Mouse (Mus musculus): Measurements from ENCODE around the gene Tmem191c.

Gene Tmem191c

DNA sequence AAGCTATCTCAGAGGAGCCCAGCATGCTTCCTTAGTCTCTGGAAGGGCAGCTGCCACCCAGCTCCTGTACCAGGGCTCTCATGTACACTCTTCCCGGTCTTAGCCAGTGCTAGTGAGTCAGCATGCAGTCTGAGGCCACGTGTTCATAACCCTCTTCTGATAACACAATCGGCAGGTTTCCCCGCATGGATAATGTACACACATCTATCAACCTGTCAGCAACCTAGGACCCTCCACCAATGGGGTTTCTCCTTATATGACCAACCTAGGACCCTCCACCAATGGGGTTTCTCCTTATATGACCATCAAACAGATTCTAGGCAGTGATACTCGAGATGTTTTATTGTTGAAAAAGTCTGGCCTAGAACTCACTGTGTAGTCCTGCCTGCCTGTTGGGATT, 7.9 kb upstream of the Tmem191c start:
- DNase-seq = no peak

DNA sequence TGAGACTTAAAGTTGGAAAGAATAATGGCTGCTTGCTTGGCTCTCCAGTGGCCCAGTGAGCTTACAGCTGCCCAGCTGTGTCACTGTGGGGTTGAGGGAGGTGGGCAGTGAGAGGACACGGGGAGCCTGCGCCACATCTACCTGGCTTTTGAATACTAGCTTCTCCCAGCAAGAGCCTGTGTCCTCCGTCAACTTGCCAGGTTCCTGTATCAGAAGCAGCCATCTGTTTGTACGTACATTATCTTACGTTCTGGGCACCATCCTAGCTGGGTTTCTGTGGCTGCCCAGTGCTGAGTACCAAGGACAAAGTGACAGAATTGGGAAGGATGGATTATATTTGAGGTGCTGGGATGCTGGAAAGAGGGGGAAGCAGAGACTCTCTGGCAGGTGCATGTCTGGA, 6.0 kb upstream of the Tmem191c start:
- no peak for DNase-seq

DNA sequence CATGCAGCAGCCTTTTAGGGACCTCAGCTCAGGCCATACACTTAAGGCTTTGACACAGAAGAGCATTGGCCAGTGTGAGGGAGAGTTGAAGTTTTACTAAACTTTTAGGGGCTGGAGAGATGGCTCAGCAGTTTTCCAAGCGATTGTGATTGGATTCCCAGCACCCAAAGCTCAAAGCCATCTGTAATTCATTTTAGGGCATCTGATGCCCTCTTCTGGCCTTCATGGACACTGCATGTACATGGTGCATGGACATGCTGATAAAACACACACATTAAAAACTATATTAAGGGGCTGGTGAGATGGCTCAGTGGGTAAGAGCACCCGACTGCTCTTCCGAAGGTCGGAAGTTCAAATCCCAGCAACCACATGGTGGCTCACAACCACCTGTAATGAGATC, 4.8 kb upstream of the Tmem191c start:
- peak; percentile 71 for DNase-seq

DNA sequence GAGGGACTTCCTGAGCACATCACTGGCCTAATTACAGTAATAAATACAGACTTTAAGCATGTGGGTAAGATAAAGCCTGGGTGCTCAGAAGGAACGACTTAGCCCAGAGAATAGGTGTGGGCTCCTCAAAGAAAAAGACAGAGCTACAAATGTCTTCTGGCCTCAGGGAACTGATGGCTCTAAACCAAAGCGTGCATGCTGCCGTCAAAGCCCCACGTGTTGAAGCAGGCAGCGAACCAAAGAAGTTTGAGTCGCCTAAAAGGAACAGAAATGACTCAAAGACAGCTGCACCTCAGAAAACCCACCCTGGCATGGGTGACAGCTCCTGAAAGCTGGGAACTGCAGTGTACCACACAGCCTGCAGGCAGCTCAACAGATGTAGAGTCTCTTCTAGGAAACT, 4.0 kb upstream of the Tmem191c start:
- no peak for DNase-seq

DNA sequence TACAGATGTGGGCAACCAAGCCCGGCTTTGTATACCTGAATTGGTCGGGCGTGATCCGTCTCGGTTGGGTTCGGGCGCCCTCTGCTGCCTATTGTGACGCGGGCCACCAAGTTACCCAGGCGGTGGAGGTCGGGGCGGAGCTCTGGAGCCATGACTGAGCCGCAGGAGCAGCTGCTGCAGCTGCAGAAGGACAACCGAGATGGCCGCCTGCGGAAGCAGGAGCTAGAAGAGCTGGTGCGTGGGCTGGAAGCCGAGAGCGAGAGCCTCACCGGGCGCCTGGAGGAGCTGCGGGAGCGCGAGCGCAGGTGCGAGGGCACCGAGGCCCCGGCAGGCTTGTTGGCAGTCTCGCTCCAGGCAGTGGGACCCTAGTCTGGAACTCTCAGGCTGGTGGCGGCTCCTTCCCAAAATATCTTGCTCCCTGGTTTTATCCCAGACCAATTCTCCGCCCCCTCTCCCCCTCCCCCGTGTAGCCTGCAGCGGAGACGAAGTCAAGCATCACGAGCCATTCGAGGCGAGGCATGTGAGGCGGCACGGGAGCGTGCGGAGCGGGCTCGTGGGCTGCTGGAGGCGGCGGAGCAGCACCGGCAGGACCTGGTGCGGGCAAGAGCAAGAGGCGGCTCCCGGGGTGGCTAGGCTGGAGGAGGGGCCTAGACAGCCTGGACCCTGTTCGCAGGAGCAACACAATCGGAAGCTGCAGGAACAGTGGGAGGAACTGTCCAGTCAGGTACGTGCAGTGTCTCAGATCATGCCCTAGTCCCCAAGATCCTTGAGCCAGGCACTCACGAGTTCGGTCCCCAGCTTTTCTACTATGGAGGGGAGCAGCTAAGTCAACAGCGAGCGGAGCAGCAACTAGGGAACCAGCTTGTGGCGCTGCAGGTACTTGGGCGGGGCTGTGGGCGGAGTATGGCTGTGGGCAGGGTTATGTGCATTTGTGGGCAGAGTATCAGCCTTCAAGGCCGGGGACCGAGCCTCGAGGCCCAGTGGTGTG, 581 bp downstream of the Tmem191c start:
- peak; percentile 97 for DNase-seq

DNA sequence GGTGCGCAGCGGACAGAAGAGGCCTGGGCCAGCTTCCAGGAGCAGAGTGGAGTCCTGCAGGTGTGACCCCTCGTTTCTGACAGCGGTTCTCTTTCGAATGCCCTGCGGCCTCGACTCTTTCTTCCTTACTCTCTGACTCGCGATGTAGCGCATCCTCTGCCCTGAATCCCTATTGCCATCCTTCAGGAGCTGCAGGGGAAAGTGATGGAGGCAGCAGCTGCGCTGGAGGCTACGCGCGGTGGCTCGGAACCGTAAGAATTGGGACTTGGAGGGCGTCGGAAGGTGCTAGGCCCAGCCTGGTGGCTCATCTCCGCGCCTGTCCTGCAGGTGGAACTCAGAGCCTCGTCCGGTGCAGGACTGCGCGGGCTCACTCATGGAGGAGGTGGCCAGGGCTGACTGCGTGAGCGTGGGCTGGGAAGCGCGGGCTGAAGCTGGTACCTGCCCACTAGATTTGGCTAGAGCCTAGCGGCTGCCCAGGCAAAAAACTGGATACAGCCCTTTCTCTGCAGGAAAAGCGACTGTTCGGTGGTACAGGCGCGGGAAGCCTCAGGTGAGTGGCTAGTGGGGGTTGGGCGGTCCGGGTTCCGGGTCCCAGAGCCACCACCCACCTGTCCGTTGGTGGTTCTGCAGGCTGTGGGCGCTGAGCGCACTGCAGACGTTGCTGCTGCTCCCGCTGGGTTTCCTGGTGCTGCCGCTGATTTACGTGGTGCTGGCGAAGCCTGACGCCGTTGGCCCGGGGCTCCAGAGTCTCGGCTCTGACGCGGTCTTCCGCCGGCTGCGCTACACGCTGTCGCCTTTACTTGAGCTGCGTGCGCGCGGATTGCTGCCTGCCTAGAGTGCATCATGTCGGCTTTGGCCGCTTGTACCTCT, 1.7 kb downstream of the Tmem191c start:
- peak; percentile 66 for DNase-seq

DNA sequence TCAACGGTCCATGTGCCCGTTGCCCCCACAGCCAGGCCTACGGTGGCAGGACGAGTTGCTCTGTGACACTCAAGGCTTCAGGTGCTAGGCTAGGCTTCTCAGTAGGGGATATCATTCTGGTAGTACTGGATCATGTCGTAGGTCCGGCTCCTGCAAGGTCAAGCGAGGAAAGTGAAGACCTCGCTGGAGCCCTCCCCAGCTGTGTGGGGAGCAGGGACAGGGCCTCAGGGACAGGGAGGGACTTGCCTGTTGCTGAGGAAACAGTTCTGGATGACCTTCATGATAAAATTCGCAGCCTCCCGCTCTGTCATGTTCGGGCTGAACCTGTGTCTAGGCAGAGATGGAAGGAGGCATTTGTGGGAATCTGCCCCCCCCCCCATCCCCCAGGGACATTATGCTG, 4.6 kb downstream of the Tmem191c start:
- DNase-seq = no peak

DNA sequence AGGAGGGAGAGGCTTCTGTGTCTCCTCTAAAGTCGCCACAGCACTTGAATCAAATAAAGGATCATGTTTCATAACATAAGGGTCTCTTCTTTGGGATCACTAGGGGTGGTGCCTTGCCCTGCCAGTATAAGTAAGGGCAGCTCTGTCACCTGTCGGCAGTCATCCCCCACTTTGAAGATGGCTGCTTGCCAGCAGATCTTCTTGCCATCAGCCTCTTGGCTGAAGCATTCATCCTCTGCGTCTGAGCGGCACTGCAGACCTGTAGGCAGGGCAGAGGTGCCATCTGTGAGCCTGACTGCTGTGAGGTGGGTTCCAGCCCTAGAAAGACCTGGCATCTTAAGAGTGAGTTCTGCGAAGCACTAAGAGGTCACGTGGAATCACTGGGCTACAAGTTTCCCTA, 7.3 kb downstream of the Tmem191c start:
- DNase-seq = no peak

DNA sequence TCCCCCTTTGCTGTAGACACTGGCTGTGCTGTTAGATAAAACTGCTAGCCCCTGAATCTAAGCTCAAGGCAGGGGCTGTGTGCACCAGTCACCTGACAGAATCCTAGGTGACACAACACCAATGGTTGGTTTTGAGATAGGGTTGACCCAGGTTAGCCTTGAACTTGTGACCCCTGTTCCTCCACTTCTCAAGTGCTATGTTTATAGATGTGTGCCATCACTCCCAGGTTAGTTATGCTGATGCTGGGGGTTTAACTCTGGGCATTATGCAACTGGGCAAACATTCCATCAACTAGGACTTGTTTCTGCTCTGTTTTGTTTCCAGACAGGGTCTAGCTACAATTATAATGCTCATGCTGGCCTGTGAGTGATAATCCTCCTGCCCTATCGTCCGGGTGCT, 11.2 kb downstream of the Tmem191c start:
- DNase-seq = no peak

DNA sequence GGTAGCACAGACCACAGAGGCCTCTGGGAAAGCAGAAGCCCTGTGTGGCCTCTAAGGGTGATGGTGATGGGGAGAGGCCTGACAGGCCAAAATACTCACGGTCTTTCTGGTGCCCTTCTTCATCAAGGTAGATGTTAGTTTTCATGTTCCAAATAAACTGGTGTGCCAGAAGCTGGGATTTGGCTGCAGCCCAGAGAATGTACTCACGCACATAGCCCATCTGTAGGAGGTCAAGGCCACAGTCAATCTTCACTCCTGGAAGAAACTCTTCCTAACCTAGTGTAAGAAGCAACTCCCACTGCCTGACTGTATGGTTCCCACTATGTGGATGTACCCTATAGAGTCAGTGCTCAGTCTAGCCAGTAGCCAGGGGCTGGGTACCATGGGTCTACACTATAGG, 15.1 kb downstream of the Tmem191c start:
- DNase-seq = no peak

DNA sequence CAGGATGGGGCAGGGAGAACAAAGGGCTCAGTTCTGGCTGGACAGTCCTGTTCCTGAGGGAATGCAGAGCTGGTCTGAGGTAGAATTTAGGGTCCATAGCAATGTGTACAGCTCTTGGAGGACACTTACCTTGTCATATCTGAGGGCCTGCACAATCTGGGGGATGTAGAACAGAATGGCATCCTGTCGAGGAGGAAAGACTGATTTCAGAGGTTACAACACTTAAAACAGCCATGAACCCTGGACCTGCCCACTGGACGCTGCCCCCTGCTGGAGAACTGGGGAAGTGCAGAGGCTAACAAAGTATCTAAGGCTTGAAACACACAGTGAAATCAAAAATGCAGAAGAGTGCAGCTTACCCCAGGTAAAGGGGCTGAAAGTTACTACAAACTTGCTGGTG, 16.9 kb downstream of the Tmem191c start:
- peak; percentile 89 for DNase-seq

DNA sequence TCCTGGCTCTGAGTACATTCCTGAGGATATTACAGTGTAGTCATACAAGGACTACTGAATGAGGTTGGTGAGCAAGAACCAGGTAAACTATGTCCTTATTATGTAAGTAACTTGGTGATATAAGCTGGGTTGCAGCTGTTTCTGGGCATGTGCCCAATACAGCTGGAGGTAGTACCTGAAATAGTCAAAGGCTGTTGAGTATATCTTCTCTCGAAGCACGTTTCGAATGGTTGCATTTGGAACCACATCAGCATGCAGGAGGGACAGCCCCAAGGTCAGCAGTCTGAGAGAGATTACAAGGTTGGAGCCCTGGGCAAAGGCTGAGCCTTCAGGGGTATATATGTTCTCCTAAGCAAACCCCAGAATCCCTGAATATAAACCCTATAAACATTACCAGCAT, 24.9 kb downstream of the Tmem191c start:
- DNase-seq = no peak

DNA sequence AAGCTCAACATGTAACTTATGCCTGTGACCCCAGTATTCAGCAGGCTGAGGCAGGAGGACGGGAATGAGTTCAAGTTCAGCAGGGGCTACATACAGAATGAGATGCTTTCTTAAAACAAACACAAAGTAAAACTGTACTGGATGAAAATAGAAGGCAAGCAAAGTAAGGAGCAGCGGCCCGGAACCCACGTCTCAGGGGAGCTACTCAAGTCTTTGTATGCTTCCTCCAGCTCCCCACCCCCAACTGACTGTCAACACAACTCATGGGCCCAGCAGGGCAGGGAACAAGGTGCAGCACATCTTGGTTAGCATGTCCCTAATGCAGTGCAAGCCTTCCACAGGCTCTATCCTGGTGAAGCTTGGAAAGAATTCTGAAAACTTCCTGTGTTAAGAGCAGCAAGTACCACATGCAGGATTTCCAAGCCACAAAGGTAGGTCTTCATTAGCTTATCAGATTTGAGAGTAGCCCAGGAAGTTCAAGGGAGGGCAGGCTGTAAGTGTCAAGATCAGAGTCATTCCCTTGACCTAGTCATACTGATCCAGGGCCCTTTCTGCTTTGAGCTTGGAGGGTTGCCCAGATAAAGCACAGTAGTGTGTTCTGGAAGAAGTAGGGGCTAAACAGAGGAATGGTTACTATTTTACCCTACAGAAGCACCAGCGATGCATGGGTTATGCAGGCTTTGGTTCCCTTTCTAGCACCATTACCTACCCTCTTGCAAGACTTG, 27.8 kb downstream of the Tmem191c start:
- DNase-seq = no peak

DNA sequence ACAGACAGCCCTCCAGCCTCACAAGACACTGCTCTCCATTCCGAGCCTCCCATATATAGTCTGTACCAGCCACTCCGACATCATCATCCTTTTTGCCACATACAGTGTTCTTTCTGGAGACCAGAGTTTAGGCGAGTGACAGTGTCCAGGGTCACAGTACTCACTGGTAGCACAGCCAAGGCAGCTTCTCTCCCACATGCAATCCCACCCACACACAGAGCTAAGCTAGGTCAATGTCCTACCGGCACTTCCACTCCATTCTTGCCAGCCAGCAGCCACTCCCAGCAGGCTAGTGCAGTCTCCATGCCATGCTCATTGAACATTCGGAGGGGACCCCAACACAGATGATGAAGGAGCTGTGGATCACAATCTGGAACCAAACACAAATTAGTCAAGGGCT, 31.6 kb downstream of the Tmem191c start:
- DNase-seq = no peak

DNA sequence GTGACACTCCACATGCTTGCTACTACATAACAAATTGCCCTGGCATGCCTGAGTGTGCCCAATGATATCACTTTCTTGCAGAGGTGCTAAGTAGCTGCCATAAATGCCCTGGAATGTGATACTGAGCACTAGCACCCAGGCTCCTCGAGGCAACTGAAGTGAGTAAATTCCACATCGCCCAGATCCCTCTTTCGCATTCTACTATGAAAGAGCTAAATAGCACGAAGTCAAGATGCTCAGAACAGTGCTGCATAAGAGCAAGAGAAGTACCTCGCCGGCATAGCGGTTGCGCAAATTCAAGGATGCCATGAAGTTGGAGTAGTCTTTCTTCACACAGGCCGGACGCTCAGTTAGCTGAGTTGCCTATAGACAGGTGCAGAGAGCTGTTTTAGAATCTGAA, 33.2 kb downstream of the Tmem191c start:
- DNase-seq = no peak

DNA sequence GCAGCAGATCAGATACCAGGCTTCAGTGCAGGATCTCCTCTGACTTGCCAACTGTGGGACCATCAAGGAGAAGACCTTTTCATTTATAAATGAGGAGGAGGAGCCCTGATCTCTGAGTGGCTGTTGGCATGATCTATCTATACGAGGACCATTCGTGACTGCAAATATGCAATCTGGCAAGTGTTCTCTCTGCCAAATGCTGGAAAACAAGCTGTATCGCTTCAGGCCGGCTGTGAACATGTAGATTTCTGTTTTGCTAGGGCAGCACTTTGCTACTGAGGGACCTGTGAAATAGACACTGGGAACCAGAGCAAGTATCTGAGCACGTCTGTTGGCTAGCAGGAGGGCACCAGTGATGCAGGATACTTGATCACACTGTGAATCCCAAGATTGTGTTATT, 36.7 kb downstream of the Tmem191c start:
- no peak for DNase-seq

DNA sequence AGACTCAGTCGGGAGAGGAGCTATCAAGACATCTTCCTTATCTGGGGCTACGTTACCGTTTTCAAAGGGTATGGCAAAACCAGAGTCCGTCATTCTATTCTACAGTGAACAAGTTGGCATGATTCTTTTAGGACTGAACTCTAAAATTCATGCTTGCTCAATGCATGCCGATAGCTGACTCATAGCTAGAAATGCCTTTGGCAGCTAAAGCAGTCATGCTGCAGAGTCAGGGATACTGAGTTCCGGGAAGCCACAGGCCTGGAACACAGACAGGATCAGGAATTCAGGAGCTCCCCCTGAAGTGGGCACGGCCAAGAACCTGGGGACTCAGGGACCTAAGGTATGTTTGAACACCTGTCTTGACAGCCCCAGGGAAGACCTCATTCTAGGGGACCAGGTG, 40.7 kb downstream of the Tmem191c start:
- DNase-seq = no peak

DNA sequence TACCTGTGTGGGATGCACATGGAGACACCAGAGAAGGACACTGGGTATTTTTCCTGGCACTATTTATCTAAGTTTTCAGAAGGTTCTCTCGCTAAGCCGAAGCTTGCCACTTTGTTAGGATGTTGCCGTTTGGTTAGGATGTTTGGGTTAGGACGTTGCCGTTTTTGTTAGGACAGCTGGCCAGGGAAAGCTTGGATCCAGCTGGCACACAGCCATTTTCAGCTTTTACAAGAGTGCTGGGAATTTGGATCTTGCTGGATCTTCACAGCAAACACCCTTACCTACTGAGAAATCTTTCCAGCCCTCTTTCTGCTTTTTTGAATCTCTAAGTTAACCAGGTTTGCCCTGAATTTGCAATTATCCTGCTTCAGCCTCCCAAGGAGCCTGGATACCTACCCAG, 45.6 kb downstream of the Tmem191c start:
- peak; percentile 51 for DNase-seq

DNA sequence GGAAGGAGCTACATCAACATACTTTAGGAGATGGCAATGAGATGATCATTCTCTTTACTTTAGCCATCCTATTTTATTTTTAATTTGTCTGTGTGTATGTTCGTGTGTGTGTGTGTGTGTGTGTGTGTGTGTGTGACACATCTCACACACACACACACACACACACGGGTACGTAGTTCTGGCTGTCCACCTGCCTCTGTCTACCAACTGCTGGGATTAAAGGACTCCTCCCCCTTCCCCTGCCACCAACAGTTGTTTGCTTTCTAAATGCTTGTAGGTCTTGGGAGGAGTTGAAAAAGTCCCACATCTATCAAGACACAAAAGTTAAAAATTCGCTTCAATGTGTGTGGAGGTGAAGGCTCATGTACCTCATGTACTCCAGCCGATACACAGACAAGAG, 48.9 kb downstream of the Tmem191c start:
- no peak for DNase-seq

DNA sequence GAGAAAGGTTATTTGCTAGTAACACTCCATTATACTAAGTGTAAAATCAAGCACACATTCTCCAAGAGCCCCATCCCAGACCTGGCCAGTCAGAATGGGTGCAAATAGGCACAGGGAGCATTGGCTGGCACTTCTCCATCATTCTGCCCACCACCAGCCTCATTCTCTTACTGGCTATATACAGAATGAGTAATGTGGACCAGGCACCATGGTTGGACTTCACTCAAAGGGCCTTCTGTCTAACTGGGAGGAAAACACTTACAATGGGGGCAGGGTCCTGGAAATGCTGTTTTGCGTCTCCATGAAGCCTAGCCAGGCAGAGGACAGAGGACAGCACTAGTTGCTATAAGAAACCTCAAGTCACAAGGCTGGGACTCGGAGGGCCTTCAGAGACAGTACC, 50.2 kb downstream of the Tmem191c start:
- DNase-seq = no peak

DNA sequence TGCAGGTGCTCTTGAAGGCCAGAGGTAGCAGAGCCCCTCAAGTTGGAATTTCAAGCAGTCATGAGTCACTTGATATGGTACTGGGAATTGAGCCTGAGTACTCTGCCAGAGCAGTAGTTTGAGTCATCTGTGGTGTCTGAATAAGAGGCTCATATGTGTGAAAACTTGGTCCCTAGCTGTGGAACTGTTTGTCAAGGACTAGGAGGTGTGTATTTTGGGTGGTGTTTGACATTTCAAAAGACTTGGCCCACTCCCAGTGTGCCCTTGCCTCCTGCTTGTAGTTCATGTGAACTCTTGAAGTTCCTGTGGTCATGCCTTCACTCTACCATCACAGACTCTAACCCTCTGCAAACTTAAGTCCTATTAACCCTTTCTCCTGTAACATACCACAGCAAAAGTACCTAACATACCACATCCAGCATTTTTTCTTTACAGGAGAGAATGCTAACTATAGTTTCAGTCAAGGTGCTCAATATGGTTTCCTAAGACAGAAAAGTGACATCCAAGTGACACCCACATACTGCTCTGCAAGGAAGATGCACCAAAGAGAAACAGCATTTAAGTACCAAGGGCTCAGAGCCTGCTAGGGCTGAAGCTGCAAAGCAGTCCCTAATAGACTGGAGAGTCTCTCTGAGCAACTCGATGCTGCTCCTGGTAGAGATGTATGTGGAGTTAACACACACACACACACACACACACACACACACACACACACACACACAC, 54.1 kb downstream of the Tmem191c start:
- no peak for DNase-seq

DNA sequence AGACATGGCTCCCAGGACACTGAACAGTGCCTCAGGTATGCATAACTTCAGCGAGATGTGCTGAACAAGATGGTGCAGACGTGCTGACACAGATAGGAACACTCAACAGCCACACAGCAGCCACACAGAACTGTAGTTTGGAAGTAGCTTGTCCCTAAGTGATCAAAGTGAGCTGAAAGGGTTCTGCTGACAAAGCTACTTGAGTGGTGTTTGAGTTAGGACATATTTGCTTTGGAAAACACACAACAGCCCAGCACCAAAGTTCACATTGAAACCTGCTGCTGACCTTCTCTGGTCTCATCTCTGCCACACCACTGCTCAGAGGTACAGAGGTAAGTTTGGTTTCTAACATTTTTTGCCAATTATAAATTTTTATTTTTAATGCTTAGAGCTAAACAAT, 55.2 kb downstream of the Tmem191c start, which contains the start of gene Serpind1:
TSS of gene Serpind1 (plus strand) at position 256 of the 400 bp plus-strand sequence.
- no peak for DNase-seq
